Mouse (Mus musculus) testis, postnatal 14 days (tissue): ENCODE measurements around the gene Cblc.
"Not testable (repeated sequence)": the region's sequence is repeated elsewhere in the genome, so short reads cannot be mapped to it uniquely, and the experiment has no call there.

ENCODE experiments used
- DNase-seq: peaks from one replicate; pipeline ENCODE4 v3.0.0; 2021; ENCODE audit warnings: low spot score

The Cblc gene

GRCm38 (mm10) chr7:19818875-19819274 lies 22.3 kb upstream of the Cblc start:
- DNase-seq = no peak

- no peak for DNase-seq
Measured at GRCm38 (mm10) chr7:19818440-19818839, 21.8 kb upstream of the Cblc start.

GRCm38 (mm10) chr7:19817382-19818105 lies 20.9 kb upstream of the Cblc start:
- DNase-seq = peak; percentile 80

- peak; percentile 77 for DNase-seq
Measured at GRCm38 (mm10) chr7:19816224-19816771, 19.7 kb upstream of the Cblc start.

- no peak for DNase-seq
Measured at GRCm38 (mm10) chr7:19815296-19816223, 19.0 kb upstream of the Cblc start.

GRCm38 (mm10) chr7:19813579-19814122 lies 17.0 kb upstream of the Cblc start:
- no peak for DNase-seq

- no peak for DNase-seq
Measured at GRCm38 (mm10) chr7:19813161-19813560, 16.6 kb upstream of the Cblc start.

- DNase-seq = no peak
Measured at GRCm38 (mm10) chr7:19811114-19811513, 14.5 kb upstream of the Cblc start.

GRCm38 (mm10) chr7:19809369-19809768 lies 12.8 kb upstream of the Cblc start:
- DNase-seq = no peak

- DNase-seq = no peak
Measured at GRCm38 (mm10) chr7:19806356-19806969, 9.9 kb upstream of the Cblc start.

- no peak for DNase-seq
Measured at GRCm38 (mm10) chr7:19802995-19803394, 6.4 kb upstream of the Cblc start.

GRCm38 (mm10) chr7:19800764-19801163 lies 4.2 kb upstream of the Cblc start:
- DNase-seq = no peak

GRCm38 (mm10) chr7:19796254-19796653 lies 355 bp downstream of the Cblc start:
- DNase-seq = no peak

GRCm38 (mm10) chr7:19795236-19795635 lies 1.4 kb downstream of the Cblc start:
- DNase-seq = no peak

- DNase-seq = no peak
Measured at GRCm38 (mm10) chr7:19792701-19793630, 3.6 kb downstream of the Cblc start.

- not testable (repeated sequence) for DNase-seq
Measured at GRCm38 (mm10) chr7:19791504-19791903, 5.1 kb downstream of the Cblc start.

- DNase-seq = peak; percentile 85
Measured at GRCm38 (mm10) chr7:19789904-19790347, 6.7 kb downstream of the Cblc start.

GRCm38 (mm10) chr7:19785874-19786458 lies 10.6 kb downstream of the Cblc start:
- no peak for DNase-seq

- peak; percentile 51 for DNase-seq
Measured at GRCm38 (mm10) chr7:19784764-19785535, 11.7 kb downstream of the Cblc start.

GRCm38 (mm10) chr7:19783630-19784029 lies 13.0 kb downstream of the Cblc start:
- no peak for DNase-seq
